Mouse (Mus musculus): ENCODE data around the gene Insc. TPM values are rescaled to one million over a fixed set of nuclear protein-coding genes. Genes with fewer than 3 reads are reported as not detected.

Insc gene
- total and polyA plus RNA-seq, 3 experiments, result not detected

GRCm38 (mm10) chr7:114827360-114827759, 83.9 kb downstream of the Insc start:
- H3K9me3 ChIP-seq (replicated peaks; ENCODE audit: low read length), result no peaks in the 10 kb centered on the region
- H3K36me3 ChIP-seq (replicated peaks in 1 of 2; ENCODE audit: control insufficient read depth in 1 of 2, insufficient read depth in 1 of 2, low read length in 1 of 2), result no peaks in the 10 kb centered on the region
- H3K79me2 ChIP-seq (replicated peaks; ENCODE audit: control insufficient read depth, extremely low read depth, insufficient read depth, poor library complexity, severe bottlenecking), result no peaks in the 10 kb centered on the region
- H3K27me3 ChIP-seq (replicated peaks), result no peaks in the 10 kb centered on the region
- DNase-seq (ENCODE audit: extremely low read depth), result no peak
- in situ Hi-C loops (cut with MboI; ENCODE audit: low pct_ligation_motif_present, low pct_unique_long_range_greater_than_20kb, low sequenced_read_pairs) (no loop called here), dilution Hi-C loops (cut with MboI; ENCODE audit: extremely low pct_ligation_motif_present, extremely low pct_unique_long_range_greater_than_20kb, low sequenced_read_pairs) (no loop called here)
- H3K4me3 ChIP-seq (replicated peaks in 1 of 3; ENCODE audit: low read depth in 2 of 3, low read length in 2 of 3, poor library complexity in 1 of 3), result no peak overlapping the region
- H3K4me1 ChIP-seq (ENCODE audit: control insufficient read depth in 1 of 2, insufficient read depth in 2 of 2), result peaks cover 0 to 6% of the 10 kb centered on the region in 2 experiments; a peak in 1 of 4 replicates
- H3K4me2 ChIP-seq (ENCODE audit: insufficient read depth, low read depth, poor library complexity, severe bottlenecking), result no peak overlapping the region
- no peak overlapping the region for H3K9ac ChIP-seq (ENCODE audit: insufficient read depth, low read depth)
- TF ChIP-seq MAZ (IDR thresholded peaks at IDR 0.05; ENCODE audit: low read depth, low read length) (no peak), CHD1 (IDR thresholded peaks at IDR 0.05; ENCODE audit: low read depth, low read length) (no peak), POLR2A (IDR thresholded peaks at IDR 0.05; ENCODE audit: low read depth, low read length) (no peak), TCF12 (IDR thresholded peaks at IDR 0.05; ENCODE audit: low read depth, low read length) (no peak), MXI1 (IDR thresholded peaks at IDR 0.05; ENCODE audit: low read depth, low read length) (no peak), MAFK (IDR thresholded peaks at IDR 0.05; ENCODE audit: insufficient replicate concordance, low read length) (no peak), USF2 (conservative IDR thresholded peaks at IDR 0.05; ENCODE audit: low read depth, low read length) (no peak), HCFC1 (IDR thresholded peaks at IDR 0.05; ENCODE audit: low read depth, low read length) (no peak), ZMIZ1 (IDR thresholded peaks at IDR 0.05; ENCODE audit: low read depth, low read length) (no peak), SMC3 (IDR thresholded peaks at IDR 0.05; ENCODE audit: low read depth, low read length) (no peak), PAX5 (IDR thresholded peaks at IDR 0.05; ENCODE audit: low read length) (no peak), EP300 (IDR thresholded peaks at IDR 0.05; ENCODE audit: low read length) (no peak), JUN (IDR thresholded peaks at IDR 0.05; ENCODE audit: insufficient read depth, low read depth, low read length) (no peak), MYC (IDR thresholded peaks at IDR 0.05; ENCODE audit: low read depth, low read length) (no peak), POLR2AphosphoS2 (IDR thresholded peaks at IDR 0.05; ENCODE audit: low read depth, low read length) (no peak), CHD2 (IDR thresholded peaks at IDR 0.05; ENCODE audit: low read length) (no peak)
- H3K27ac ChIP-seq (ENCODE audit: insufficient read depth, low read depth), result no peak overlapping the region

GRCm38 (mm10) chr7:114832257-114832940, 88.9 kb downstream of the Insc start:
- no peak for DNase-seq (ENCODE audit: extremely low read depth)
- Histone ChIP-seq H3K27me3 (replicated peaks) (no peaks in the 10 kb centered on the region), H3K4me1 (ENCODE audit: control insufficient read depth in 1 of 2, insufficient read depth in 2 of 2) (0 out of 4 replicates have a peak, but pooled peaks cover 0 to 2% of the 10 kb centered on the region in 2 experiments), H3K4me2 (ENCODE audit: insufficient read depth, low read depth, poor library complexity, severe bottlenecking) (no peak overlapping the region), H3K4me3 (replicated peaks in 1 of 3; ENCODE audit: low read depth in 2 of 3, low read length in 2 of 3, poor library complexity in 1 of 3) (no peak overlapping the region), H3K79me2 (replicated peaks; ENCODE audit: control insufficient read depth, extremely low read depth, insufficient read depth, poor library complexity, severe bottlenecking) (no peaks in the 10 kb centered on the region), H3K27ac (ENCODE audit: insufficient read depth, low read depth) (no peak overlapping the region), H3K9ac (ENCODE audit: insufficient read depth, low read depth) (no peak overlapping the region), H3K36me3 (replicated peaks in 1 of 2; ENCODE audit: control insufficient read depth in 1 of 2, insufficient read depth in 1 of 2, low read length in 1 of 2) (no peaks in the 10 kb centered on the region), H3K9me3 (replicated peaks; ENCODE audit: low read length) (no peaks in the 10 kb centered on the region)
- dilution Hi-C loops (cut with MboI; ENCODE audit: extremely low pct_ligation_motif_present, extremely low pct_unique_long_range_greater_than_20kb, low sequenced_read_pairs) (no loop called here), in situ Hi-C loops (cut with MboI; ENCODE audit: low pct_ligation_motif_present, low pct_unique_long_range_greater_than_20kb, low sequenced_read_pairs) (no loop called here)
- TF ChIP-seq TBP (conservative IDR thresholded peaks at IDR 0.05; ENCODE audit: low read depth, low read length) (no peak), MAZ (IDR thresholded peaks at IDR 0.05; ENCODE audit: low read depth, low read length) (no peak), E2F4 (IDR thresholded peaks at IDR 0.05; ENCODE audit: insufficient replicate concordance, low read depth, low read length) (no peak), IRF4 (IDR thresholded peaks at IDR 0.05; ENCODE audit: low read depth, low read length) (no peak), ZNF384 (IDR thresholded peaks at IDR 0.05; ENCODE audit: low read depth, low read length) (no peak), RAD21 (IDR thresholded peaks at IDR 0.05; ENCODE audit: low read depth, low read length) (peak; percentile 2; the same call in 1 of the 2 replicates), MAFK (IDR thresholded peaks at IDR 0.05; ENCODE audit: insufficient replicate concordance, low read length) (no peak), JUN (IDR thresholded peaks at IDR 0.05; ENCODE audit: insufficient read depth, low read depth, low read length) (no peak), SMC3 (IDR thresholded peaks at IDR 0.05; ENCODE audit: low read depth, low read length) (no peak; the same call in 1 of the 2 replicates), BHLHE40 (IDR thresholded peaks at IDR 0.05; ENCODE audit: low read depth, low read length) (no peak), CTCF (conservative IDR thresholded peaks at IDR 0.05 in 1 of 2, IDR thresholded peaks at IDR 0.05 in 1 of 2; ENCODE audit: low read depth in 2 of 2, low read length in 2 of 2) (peak in 1 of 2 experiments; percentile 50; a peak in 2 of 4 replicates), JUND (conservative IDR thresholded peaks at IDR 0.05; ENCODE audit: low read depth, low read length) (no peak), UBTF (IDR thresholded peaks at IDR 0.05; ENCODE audit: low read depth, low read length) (no peak), MAX (IDR thresholded peaks at IDR 0.05; ENCODE audit: low read length) (no peak)

Measured in CH12.LX (cell line).